Mouse (Mus musculus) brain, embryonic 14.5 days (tissue): ENCODE results near the gene Btbd9.

Experiments used
- CTCF ChIP-seq: fragments of 200-500 bp; IDR thresholded peaks from 2 replicates; pipeline ENCODE4 v1.5.1; 2012; ENCODE audit warnings: inconsistent platforms, mild to moderate bottlenecking, moderate library complexity, borderline replicate concordance; ENCODE audit not compliant: insufficient read depth, insufficient read length; ENCODE audit errors: extremely low read depth
- POLR2A ChIP-seq: fragments of 200-500 bp; IDR thresholded peaks from 2 replicates; pipeline ENCODE4 v1.6.1; 2012; ENCODE audit warnings: mild to moderate bottlenecking, inconsistent platforms, borderline replicate concordance; ENCODE audit not compliant: poor library complexity, insufficient read depth, insufficient read length, severe bottlenecking; ENCODE audit errors: extremely low read depth

- TF ChIP-seq POLR2A, result no peak
- no peak for TF ChIP-seq CTCF
Measured at GRCm38 (mm10) chr17:30513034-30513433, 63.3 kb downstream of the Btbd9 start.
